Mouse (Mus musculus) cortical plate, adult 2 months (tissue): ENCODE results near the gene Car5a. TPM values are rescaled to one million over a fixed set of nuclear protein-coding genes. Genes with fewer than 3 reads are reported as not detected.

Experiments used
- H3K27ac ChIP-seq: fragments of 200-500 bp; 2 replicates; pipeline ENCODE4 v1.5.1; 2012; ENCODE audit warnings: low read length, control low read depth, inconsistent platforms; ENCODE audit not compliant: insufficient read depth
- H3K4me1 ChIP-seq: fragments of 200-500 bp; 2 replicates; pipeline ENCODE4 v1.6.1; 2011; ENCODE audit warnings: low read length; ENCODE audit not compliant: control insufficient read depth, insufficient read depth
- H3K4me3 ChIP-seq: fragments of 200-500 bp; 2 replicates; pipeline ENCODE4 v1.5.1; 2011; ENCODE audit warnings: mild to moderate bottlenecking, low read length, control low read depth; ENCODE audit not compliant: insufficient read depth
- CTCF ChIP-seq: fragments of 200-500 bp; IDR thresholded peaks from 2 replicates; pipeline ENCODE4 v1.5.1; 2011; ENCODE audit warnings: mild to moderate bottlenecking, control low read depth, low read length; ENCODE audit not compliant: insufficient read depth; ENCODE audit errors: extremely low read depth
- POLR2A ChIP-seq: fragments of 200-500 bp; IDR thresholded peaks from 2 replicates; pipeline ENCODE4 v1.6.1; 2011; ENCODE audit warnings: mild to moderate bottlenecking, low read length, control low read depth; ENCODE audit not compliant: insufficient read depth; ENCODE audit errors: extremely low read depth
- polyA plus RNA-seq: library from polyadenylated mRNA; depleted of rRNA; stranded (reverse); fragments of >200 nt; gene quantifications from 2 replicates; pipeline ENCODE4 v1.2.3, GENCODE M21; 2012; rRNA removed

The Car5a gene
- polyA plus RNA-seq, result 0.29 and 0.42 TPM in 2 replicates

GRCm38 (mm10) chr8:121944831-121945230, at the start of gene Car5a:
Gene Car5a, minus strand, starts transcription at chr8:121944904.
- H3K4me3 ChIP-seq, result no peak within 1 kb of the TSS
- TF ChIP-seq CTCF (no peak), POLR2A (no peak)
- H3K4me1 ChIP-seq, result no peaks in the 10 kb centered on the region
- no peak within 1 kb of the TSS for H3K27ac ChIP-seq

- TF ChIP-seq CTCF (no peak), POLR2A (no peak)
- Histone ChIP-seq H3K4me1 (peaks cover 4% of the 10 kb centered on the region; the same call in 1 of the 2 replicates), H3K4me3 (no peak overlapping the region), H3K27ac (no peak overlapping the region)
These were observed 48.2 kb upstream of the Car5a start for GRCm38 (mm10) chr8:121992911-121993310.

GRCm38 (mm10) chr8:121991611-121992010, 46.9 kb upstream of the Car5a start:
- no peak overlapping the region for H3K4me3 ChIP-seq
- peaks cover 4% of the 10 kb centered on the region; the same call in 1 of the 2 replicates for H3K4me1 ChIP-seq
- no peak overlapping the region for H3K27ac ChIP-seq
- TF ChIP-seq CTCF (no peak), POLR2A (no peak)

- Histone ChIP-seq H3K4me1 (peaks cover 4% of the 10 kb centered on the region; the same call in 1 of the 2 replicates), H3K27ac (no peak overlapping the region), H3K4me3 (no peak overlapping the region)
- TF ChIP-seq POLR2A (no peak), CTCF (no peak)
These were observed 46.0 kb upstream of the Car5a start for GRCm38 (mm10) chr8:121990506-121991255.

- Histone ChIP-seq H3K4me3 (no peak overlapping the region), H3K27ac (no peak overlapping the region), H3K4me1 (peaks cover 4% of the 10 kb centered on the region; the same call in 1 of the 2 replicates)
- TF ChIP-seq POLR2A (no peak), CTCF (no peak)
These were observed 43.2 kb upstream of the Car5a start for GRCm38 (mm10) chr8:121987892-121988291.

GRCm38 (mm10) chr8:121985673-121986072, 41.0 kb upstream of the Car5a start:
- Histone ChIP-seq H3K4me3 (no peak overlapping the region), H3K27ac (no peak overlapping the region), H3K4me1 (peaks cover 2% of the 10 kb centered on the region; the same call in 1 of the 2 replicates)
- TF ChIP-seq POLR2A (no peak), CTCF (no peak)

GRCm38 (mm10) chr8:121981520-121981895, 36.8 kb upstream of the Car5a start:
- no peak for TF ChIP-seq CTCF
- TF ChIP-seq POLR2A, result no peak
- Histone ChIP-seq H3K27ac (no peak overlapping the region), H3K4me1 (no peaks in the 10 kb centered on the region), H3K4me3 (no peak overlapping the region)

- no peak overlapping the region for H3K27ac ChIP-seq
- TF ChIP-seq CTCF (no peak), POLR2A (no peak)
- no peaks in the 10 kb centered on the region for H3K4me1 ChIP-seq
- no peak overlapping the region for H3K4me3 ChIP-seq
These were observed 36.3 kb upstream of the Car5a start for GRCm38 (mm10) chr8:121980792-121981519.

GRCm38 (mm10) chr8:121978670-121979069, 34.0 kb upstream of the Car5a start:
- TF ChIP-seq POLR2A, result no peak
- TF ChIP-seq CTCF, result no peak
- H3K4me1 ChIP-seq, result no peaks in the 10 kb centered on the region
- H3K4me3 ChIP-seq, result no peak overlapping the region
- H3K27ac ChIP-seq, result no peak overlapping the region
